Mouse (Mus musculus) embryonic facial prominence, embryonic 13.5 days (tissue): ENCODE results near the gene Gm21973. TPM values are rescaled to one million over a fixed set of nuclear protein-coding genes. Genes with fewer than 3 reads are reported as not detected.

Experiments used
- ATAC-seq: fragments of 200-750 bp; cut with Nextera tagmentation; 2 replicates; pipeline ENCODE4 v1.8.0; 2017; ENCODE audit warnings: low read depth; ENCODE audit not compliant: insufficient number of reproducible peaks, insufficient read depth, low FRiP score, low TSS enrichment
- H3K27ac ChIP-seq: fragments of 300-500 bp; sonication (generic); 2 replicates; pipeline ENCODE4 v1.5.1; 2015; ENCODE audit warnings: moderate library complexity, mild to moderate bottlenecking, inconsistent platforms
- H3K27me3 ChIP-seq: fragments of 300-500 bp; sonication (generic); 2 replicates; pipeline ENCODE4 v1.6.1; 2015; ENCODE audit warnings: mild to moderate bottlenecking, inconsistent platforms
- H3K36me3 ChIP-seq: fragments of 300-500 bp; sonication (generic); 2 replicates; pipeline ENCODE4 v1.6.1; 2015; ENCODE audit warnings: mild to moderate bottlenecking, inconsistent platforms
- H3K4me1 ChIP-seq: fragments of 300-500 bp; sonication (generic); 2 replicates; pipeline ENCODE4 v1.6.1; 2015; ENCODE audit warnings: inconsistent platforms
- H3K4me2 ChIP-seq: fragments of 300-500 bp; sonication (generic); 2 replicates; pipeline ENCODE4 v1.6.1; 2015; ENCODE audit warnings: moderate library complexity, mild to moderate bottlenecking, inconsistent platforms
- H3K4me3 ChIP-seq: fragments of 300-500 bp; sonication (generic); 2 replicates; pipeline ENCODE4 v1.5.1; 2015; ENCODE audit warnings: mild to moderate bottlenecking, inconsistent platforms
- H3K9ac ChIP-seq: fragments of 300-500 bp; sonication (generic); 2 replicates; pipeline ENCODE4 v1.6.1; 2015; ENCODE audit warnings: mild to moderate bottlenecking, inconsistent platforms
- H3K9me3 ChIP-seq: fragments of 300-500 bp; sonication (generic); 2 replicates; pipeline ENCODE4 v1.6.1; 2016; ENCODE audit warnings: inconsistent platforms
- WGBS: fragments of 180-500 bp; shearing (Covaris S2); methylation state at CpG from one replicate; pipeline ENCODE4 v1.1.7; 2015; ENCODE audit warnings: mixed read lengths; 5-methylcytosine and 5-hydroxymethylcytosine counted together
- polyA plus RNA-seq: library from polyadenylated mRNA; unstranded; fragments of >200 nt; fragmentation: Nextera tagmentation; extraction: Ambion mirVana; gene quantifications from 2 replicates; pipeline ENCODE4 v1.2.1, GENCODE M21; 2015

The Gm21973 gene
- polyA plus RNA-seq, 1 experiment from 2014 or later = not detected

- ATAC-seq = no peak
- WGBS = 74% methylated on average over 3 of the region's 3 CpGs
- no peaks in the 10 kb centered on the region for H3K27me3 ChIP-seq
Observed at GRCm38 (mm10) chr15:10409842-10410241, 84.7 kb downstream of the Gm21973 start.

GRCm38 (mm10) chr15:10410881-10411280, 85.7 kb downstream of the Gm21973 start:
- H3K36me3 ChIP-seq = no peaks in the 10 kb centered on the region
- no peak overlapping the region for H3K27ac ChIP-seq
- no peak overlapping the region for H3K9ac ChIP-seq
- ATAC-seq = no peak
- no peaks in the 10 kb centered on the region for H3K27me3 ChIP-seq
- WGBS = 84% methylated on average over 2 of the region's 2 CpGs
- no peaks in the 10 kb centered on the region for H3K4me1 ChIP-seq
- no peaks in the 10 kb centered on the region for H3K9me3 ChIP-seq
- H3K4me3 ChIP-seq = no peak overlapping the region
- no peak overlapping the region for H3K4me2 ChIP-seq

More at GRCm38 (mm10) chr15:10409842-10410241, 84.7 kb downstream of the Gm21973 start:
- Histone ChIP-seq H3K9me3 (no peaks in the 10 kb centered on the region), H3K36me3 (no peaks in the 10 kb centered on the region), H3K4me3 (no peak overlapping the region), H3K4me2 (no peak overlapping the region), H3K4me1 (no peaks in the 10 kb centered on the region), H3K9ac (no peak overlapping the region), H3K27ac (no peak overlapping the region)

DNA sequence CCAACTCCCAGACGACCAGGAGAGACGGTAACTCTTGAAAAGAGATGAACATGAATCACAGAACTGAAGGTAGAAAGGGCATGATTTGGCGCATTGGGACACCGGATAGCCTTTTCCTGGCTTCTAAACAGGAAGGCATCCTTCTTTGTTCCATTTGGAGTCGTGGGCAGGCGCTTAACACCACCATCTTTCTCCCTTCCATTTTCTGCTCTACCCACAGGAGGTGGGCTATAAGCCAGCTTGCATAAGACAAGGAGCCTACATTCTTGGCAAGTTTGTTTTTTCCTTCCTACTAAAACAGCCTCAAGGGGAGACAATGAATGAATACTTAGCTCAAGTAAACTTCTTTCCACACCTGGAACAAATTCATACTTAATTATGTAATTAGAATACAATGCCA, 88.5 kb downstream of the Gm21973 start:
- Histone ChIP-seq H3K4me1 (no peaks in the 10 kb centered on the region), H3K27ac (no peak overlapping the region), H3K9me3 (no peaks in the 10 kb centered on the region), H3K9ac (no peak overlapping the region), H3K27me3 (no peaks in the 10 kb centered on the region), H3K4me2 (no peak overlapping the region), H3K36me3 (no peaks in the 10 kb centered on the region), H3K4me3 (no peak overlapping the region)
- ATAC-seq = no peak
- 90% methylated on average over 6 of the region's 6 CpGs for WGBS

DNA sequence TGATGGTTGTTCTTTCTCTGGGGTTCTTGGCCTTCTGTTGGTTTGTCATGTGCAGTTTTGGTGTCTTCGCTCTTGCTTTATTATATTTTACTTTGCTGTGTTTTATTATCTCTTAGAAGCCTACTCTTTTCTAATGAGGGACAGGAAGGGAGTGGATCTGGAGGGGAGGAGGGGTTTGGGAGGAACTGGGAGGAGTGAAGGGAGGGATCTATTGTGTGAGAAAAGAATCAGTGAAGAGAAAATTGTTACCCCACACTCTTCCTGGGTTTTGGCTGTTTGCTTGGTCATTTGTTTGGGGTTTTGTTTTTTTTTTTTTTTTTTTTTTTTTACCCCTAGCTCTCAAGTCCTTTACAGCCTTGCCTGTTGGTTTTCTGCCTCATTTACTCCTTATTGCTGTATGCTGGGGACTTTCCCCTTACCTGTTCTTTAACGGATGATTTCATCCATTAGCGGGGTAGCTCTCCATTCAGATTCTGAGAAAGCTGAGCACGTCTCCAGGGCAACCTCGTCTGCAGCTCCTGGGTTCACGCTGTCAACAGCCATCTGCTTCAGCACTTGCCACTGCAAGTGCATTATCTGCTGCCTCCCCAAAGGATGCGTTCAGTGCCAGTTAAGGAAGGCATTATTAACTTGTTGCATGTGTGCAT, 96.1 kb downstream of the Gm21973 start:
- Histone ChIP-seq H3K9ac (no peak overlapping the region), H3K27ac (no peak overlapping the region), H3K4me1 (no peaks in the 10 kb centered on the region), H3K9me3 (no peaks in the 10 kb centered on the region), H3K36me3 (no peaks in the 10 kb centered on the region), H3K4me2 (no peak overlapping the region), H3K27me3 (no peaks in the 10 kb centered on the region), H3K4me3 (no peak overlapping the region)
- WGBS = 21% methylated on average over 7 of the region's 7 CpGs
- ATAC-seq = no peak

- Histone ChIP-seq H3K4me3 (no peak overlapping the region), H3K9me3 (no peaks in the 10 kb centered on the region), H3K4me2 (no peak overlapping the region), H3K27me3 (no peaks in the 10 kb centered on the region), H3K36me3 (no peaks in the 10 kb centered on the region), H3K4me1 (no peaks in the 10 kb centered on the region), H3K9ac (no peak overlapping the region), H3K27ac (no peak overlapping the region)
- ATAC-seq = no peak
- WGBS = 66% methylated on average over 1 of the region's 1 CpGs
Observed at GRCm38 (mm10) chr15:10421785-10422144, 96.6 kb downstream of the Gm21973 start.

Other genes with a start within 250 kb of the Gm21973 start
- 0.65 and 1.3 TPM in 2 replicates for gene Prlr, start 148.1 kb upstream of the Gm21973 start, polyA plus RNA-seq
- gene Agxt2, start 33.2 kb downstream of the Gm21973 start, polyA plus RNA-seq = not detected in 2 replicates
- 11.8 and 12.8 TPM in 2 replicates for gene Dnajc21, start 145.1 kb downstream of the Gm21973 start, polyA plus RNA-seq
- gene Brix1, start 160.6 kb downstream of the Gm21973 start, polyA plus RNA-seq = 104 and 123 TPM in 2 replicates
- 40.3 and 42.7 TPM in 2 replicates for gene Rad1, start 160.6 kb downstream of the Gm21973 start, polyA plus RNA-seq
- gene Ttc23l, start 233.3 kb downstream of the Gm21973 start, polyA plus RNA-seq = not detected in 2 replicates